Mouse (Mus musculus): Measurements from ENCODE around the gene Ccna1. TPM values are rescaled to one million over a fixed set of nuclear protein-coding genes. Genes with fewer than 3 reads are reported as not detected.
A peak's percentile ranks its signal among the peaks of the same experiment; 100 is the strongest.

Ccna1 gene
- polyA plus RNA-seq, 1 experiment from 2014 or later = 1.4 TPM

GRCm38 (mm10) chr3:55023347-55023746, 32.0 kb downstream of the Ccna1 start:
- 93% methylated on average over 1 of the region's 1 CpGs for WGBS
- Histone ChIP-seq H3K4me1 (replicated peaks; ENCODE audit: insufficient read depth, low read length) (no peaks in the 10 kb centered on the region), H3K27ac (no peak overlapping the region), H3K4me2 (ENCODE audit: low read length) (no peak overlapping the region), H3K9me3 (replicated peaks; ENCODE audit: low read length) (no peaks in the 10 kb centered on the region), H3K9ac (ENCODE audit: low read depth, low read length) (no peak overlapping the region), H3K27me3 (ENCODE audit: insufficient read depth, low read length) (no peaks in the 10 kb centered on the region), H3K36me3 (ENCODE audit: insufficient read depth, low read length) (no peaks in the 10 kb centered on the region), H3K4me3 (replicated peaks; ENCODE audit: low read depth, low read length) (no peak overlapping the region)
- DNase-seq (ENCODE audit: low spot score) (no peak), ATAC-seq (replicated peaks; ENCODE audit: low FRiP score, low read depth) (no peak)
- TF ChIP-seq CTCF (IDR thresholded peaks at IDR 0.05; ENCODE audit: low read depth) = peak; percentile 50

- no peak for ATAC-seq (replicated peaks; ENCODE audit: low FRiP score, low read depth)
- no peak overlapping the region for H3K4me3 ChIP-seq (replicated peaks; ENCODE audit: low read depth, low read length)
- no peak for DNase-seq (ENCODE audit: low spot score)
- H3K27ac ChIP-seq = no peak overlapping the region
- TF ChIP-seq CTCF (IDR thresholded peaks at IDR 0.05; ENCODE audit: low read depth) = peak; percentile 6; the same call in 1 of the 2 replicates
- H3K9me3 ChIP-seq (replicated peaks; ENCODE audit: low read length) = no peaks in the 10 kb centered on the region
- no peak overlapping the region for H3K9ac ChIP-seq (ENCODE audit: low read depth, low read length)
- no peaks in the 10 kb centered on the region for H3K27me3 ChIP-seq (ENCODE audit: insufficient read depth, low read length)
- H3K4me2 ChIP-seq (ENCODE audit: low read length) = no peak overlapping the region
- 85% methylated on average over 1 of the region's 1 CpGs for WGBS
- H3K4me1 ChIP-seq (replicated peaks; ENCODE audit: insufficient read depth, low read length) = no peaks in the 10 kb centered on the region
- no peaks in the 10 kb centered on the region for H3K36me3 ChIP-seq (ENCODE audit: insufficient read depth, low read length)
Measured at GRCm38 (mm10) chr3:55022247-55022646, 33.1 kb downstream of the Ccna1 start.

GRCm38 (mm10) chr3:55012536-55012935, 42.8 kb downstream of the Ccna1 start:
- Histone ChIP-seq H3K9ac (ENCODE audit: low read depth, low read length) (no peak overlapping the region), H3K36me3 (ENCODE audit: insufficient read depth, low read length) (no peaks in the 10 kb centered on the region), H3K27me3 (ENCODE audit: insufficient read depth, low read length) (no peaks in the 10 kb centered on the region), H3K4me2 (ENCODE audit: low read length) (no peak overlapping the region), H3K4me3 (replicated peaks; ENCODE audit: low read depth, low read length) (no peak overlapping the region), H3K9me3 (replicated peaks; ENCODE audit: low read length) (no peaks in the 10 kb centered on the region), H3K27ac (no peak overlapping the region), H3K4me1 (replicated peaks; ENCODE audit: insufficient read depth, low read length) (no peaks in the 10 kb centered on the region)
- 69% methylated on average over 4 of the region's 4 CpGs for WGBS
- DNase-seq (ENCODE audit: low spot score) = no peak
- no peak for ATAC-seq (replicated peaks; ENCODE audit: low FRiP score, low read depth)
- no peak for TF ChIP-seq CTCF (IDR thresholded peaks at IDR 0.05; ENCODE audit: low read depth)

- WGBS = 24% methylated on average over 7 of the region's 7 CpGs
- no peak overlapping the region for H3K27ac ChIP-seq
- no peaks in the 10 kb centered on the region for H3K9me3 ChIP-seq (replicated peaks; ENCODE audit: low read length)
- H3K27me3 ChIP-seq (ENCODE audit: insufficient read depth, low read length) = no peaks in the 10 kb centered on the region
- DNase-seq (ENCODE audit: low spot score) (peak; percentile 67), ATAC-seq (replicated peaks; ENCODE audit: low FRiP score, low read depth) (no peak)
- no peak for TF ChIP-seq CTCF (IDR thresholded peaks at IDR 0.05; ENCODE audit: low read depth)
- no peak overlapping the region for H3K9ac ChIP-seq (ENCODE audit: low read depth, low read length)
- H3K4me3 ChIP-seq (replicated peaks; ENCODE audit: low read depth, low read length) = no peak overlapping the region
- H3K4me1 ChIP-seq (replicated peaks; ENCODE audit: insufficient read depth, low read length) = no peaks in the 10 kb centered on the region
- no peak overlapping the region for H3K4me2 ChIP-seq (ENCODE audit: low read length)
- H3K36me3 ChIP-seq (ENCODE audit: insufficient read depth, low read length) = no peaks in the 10 kb centered on the region
Measured at GRCm38 (mm10) chr3:55011681-55012080, 43.6 kb downstream of the Ccna1 start.

DNA sequence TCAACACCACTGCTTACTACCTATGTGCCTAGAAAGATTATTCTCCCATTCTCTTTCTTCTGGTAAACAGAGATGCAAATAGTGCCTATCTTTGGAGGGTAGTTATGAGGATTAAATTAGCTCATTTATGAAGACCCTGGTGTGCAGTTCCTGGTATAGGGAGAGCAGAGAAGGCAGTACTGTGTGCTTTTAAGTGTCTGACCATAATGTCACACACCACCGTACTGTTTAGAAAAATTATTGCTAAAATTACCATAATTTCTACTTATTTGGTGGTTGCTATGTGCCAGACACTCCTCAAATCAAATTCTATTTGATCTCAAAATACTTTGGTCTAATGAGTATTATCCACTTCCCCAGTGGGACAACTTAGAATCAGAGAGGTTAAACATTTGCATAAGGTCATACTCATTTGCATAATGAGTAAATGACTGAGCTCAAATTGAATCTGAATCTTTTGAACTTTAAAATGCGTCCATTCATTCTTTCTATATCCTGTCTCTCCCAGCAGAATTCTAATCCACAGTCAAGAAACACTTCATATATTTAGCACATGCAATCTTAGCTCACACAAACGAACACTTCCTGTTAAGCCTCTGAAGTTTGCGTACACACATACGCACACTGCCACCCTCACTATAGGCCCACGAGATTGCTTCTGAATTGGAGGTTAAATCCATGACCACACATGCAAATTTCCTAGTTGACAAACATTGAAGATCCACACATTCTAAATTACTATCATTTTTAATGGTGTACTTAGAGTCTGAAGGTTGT, 46.1 kb downstream of the Ccna1 start:
- Histone ChIP-seq H3K4me1 (replicated peaks; ENCODE audit: insufficient read depth, low read length) (no peaks in the 10 kb centered on the region), H3K36me3 (ENCODE audit: insufficient read depth, low read length) (no peaks in the 10 kb centered on the region), H3K9me3 (replicated peaks; ENCODE audit: low read length) (no peaks in the 10 kb centered on the region), H3K27ac (no peak overlapping the region), H3K27me3 (ENCODE audit: insufficient read depth, low read length) (no peaks in the 10 kb centered on the region), H3K4me2 (ENCODE audit: low read length) (no peak overlapping the region), H3K4me3 (replicated peaks; ENCODE audit: low read depth, low read length) (no peak overlapping the region), H3K9ac (ENCODE audit: low read depth, low read length) (no peak overlapping the region)
- TF ChIP-seq CTCF (IDR thresholded peaks at IDR 0.05; ENCODE audit: low read depth) = no peak
- ATAC-seq (replicated peaks; ENCODE audit: low FRiP score, low read depth) (no peak), DNase-seq (ENCODE audit: low spot score) (no peak)
- WGBS = 76% methylated on average over 6 of the region's 6 CpGs

DNA sequence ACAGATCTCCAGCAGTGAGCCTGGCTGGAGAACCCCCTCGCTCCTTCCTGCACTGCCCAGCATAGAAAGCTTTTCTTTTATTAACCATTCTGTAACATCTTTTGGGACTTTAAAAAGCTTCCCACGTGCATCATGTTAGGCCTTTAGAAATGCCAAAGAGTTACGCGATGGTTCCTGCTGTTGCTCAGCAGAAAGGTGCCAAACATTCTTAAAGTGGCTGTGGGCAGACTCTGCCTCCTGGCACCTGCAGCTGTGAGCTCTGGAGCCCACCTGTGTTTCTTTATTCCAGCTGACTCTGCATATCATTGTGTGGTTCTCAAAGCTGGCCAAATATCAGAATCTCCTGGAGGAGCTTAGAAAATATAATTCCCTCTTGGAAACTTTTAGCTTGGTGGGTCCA, 51.3 kb downstream of the Ccna1 start:
- WGBS = 64% methylated on average over 4 of the region's 4 CpGs
- no peaks in the 10 kb centered on the region for H3K4me1 ChIP-seq (replicated peaks; ENCODE audit: insufficient read depth, low read length)
- H3K27me3 ChIP-seq (ENCODE audit: insufficient read depth, low read length) = no peaks in the 10 kb centered on the region
- H3K9ac ChIP-seq (ENCODE audit: low read depth, low read length) = no peak overlapping the region
- no peak overlapping the region for H3K4me3 ChIP-seq (replicated peaks; ENCODE audit: low read depth, low read length)
- DNase-seq (ENCODE audit: low spot score) (no peak), ATAC-seq (replicated peaks; ENCODE audit: low FRiP score, low read depth) (no peak)
- no peak for TF ChIP-seq CTCF (IDR thresholded peaks at IDR 0.05; ENCODE audit: low read depth)
- H3K9me3 ChIP-seq (replicated peaks; ENCODE audit: low read length) = no peaks in the 10 kb centered on the region
- no peak overlapping the region for H3K27ac ChIP-seq
- H3K4me2 ChIP-seq (ENCODE audit: low read length) = no peak overlapping the region
- H3K36me3 ChIP-seq (ENCODE audit: insufficient read depth, low read length) = no peaks in the 10 kb centered on the region

DNA sequence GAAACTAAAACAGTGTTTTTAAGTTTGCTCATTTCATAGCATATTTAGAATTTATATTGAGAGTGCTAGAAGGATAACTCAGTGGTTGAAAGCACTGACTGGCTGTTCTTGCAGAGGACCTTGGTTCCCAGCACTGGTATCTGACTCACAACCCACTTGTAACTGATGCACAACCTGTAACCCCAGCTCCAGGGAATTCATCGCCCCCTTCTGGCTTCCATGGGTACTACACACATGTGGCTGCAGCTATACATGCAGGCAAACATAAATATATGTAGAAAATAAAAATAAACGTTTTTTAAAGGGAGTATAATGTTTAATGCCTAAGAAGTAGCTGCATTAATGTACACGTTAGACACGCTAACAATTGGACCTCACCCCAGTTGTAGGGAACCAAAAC, 53.6 kb downstream of the Ccna1 start:
- TF ChIP-seq CTCF (IDR thresholded peaks at IDR 0.05; ENCODE audit: low read depth) = peak; percentile 37
- no peaks in the 10 kb centered on the region for H3K27me3 ChIP-seq (ENCODE audit: insufficient read depth, low read length)
- 64% methylated on average over 4 of the region's 4 CpGs for WGBS
- ATAC-seq (replicated peaks; ENCODE audit: low FRiP score, low read depth) = no peak
- H3K9me3 ChIP-seq (replicated peaks; ENCODE audit: low read length) = no peaks in the 10 kb centered on the region
- no peaks in the 10 kb centered on the region for H3K4me1 ChIP-seq (replicated peaks; ENCODE audit: insufficient read depth, low read length)
- no peak overlapping the region for H3K27ac ChIP-seq
- no peaks in the 10 kb centered on the region for H3K36me3 ChIP-seq (ENCODE audit: insufficient read depth, low read length)
- no peak overlapping the region for H3K9ac ChIP-seq (ENCODE audit: low read depth, low read length)
- DNase-seq (ENCODE audit: low spot score) = no peak
- no peak overlapping the region for H3K4me3 ChIP-seq (replicated peaks; ENCODE audit: low read depth, low read length)
- H3K4me2 ChIP-seq (ENCODE audit: low read length) = no peak overlapping the region

Other genes starting within 250 kb of the Ccna1 start
- gene Rfxap, start 247.7 kb downstream of the Ccna1 start, polyA plus RNA-seq (2015; fragmentation: Nextera tagmentation; extraction: Ambion mirVana) = 32.5 and 37.9 TPM in 2 replicates
- gene Sertm1, start 139.6 kb downstream of the Ccna1 start, polyA plus RNA-seq (2015; fragmentation: Nextera tagmentation; extraction: Ambion mirVana) = not detected in 2 replicates
- 29.5 and 33.3 TPM in 2 replicates for gene Spg20, start 56.6 kb upstream of the Ccna1 start, polyA plus RNA-seq (2015; fragmentation: Nextera tagmentation; extraction: Ambion mirVana)
- 0.20 and 0.28 TPM in 2 replicates for gene Ccdc169, start 81.8 kb upstream of the Ccna1 start, polyA plus RNA-seq (2015; fragmentation: Nextera tagmentation; extraction: Ambion mirVana)
- gene Sohlh2, start 126.5 kb upstream of the Ccna1 start, polyA plus RNA-seq (2015; fragmentation: Nextera tagmentation; extraction: Ambion mirVana) = not detected in 2 replicates
- 18.3 and 27.5 TPM in 2 replicates for gene Dclk1, start 186.9 kb upstream of the Ccna1 start, polyA plus RNA-seq (2015; fragmentation: Nextera tagmentation; extraction: Ambion mirVana)

Measured in kidney, postnatal 0 days (tissue).